Mouse (Mus musculus) thymus, postnatal 25 days (tissue): ENCODE measurements around the gene Med13l.

Source experiments
- DNase-seq: peaks from one replicate; pipeline ENCODE4 v3.0.0; 2022

Med13l gene

DNA sequence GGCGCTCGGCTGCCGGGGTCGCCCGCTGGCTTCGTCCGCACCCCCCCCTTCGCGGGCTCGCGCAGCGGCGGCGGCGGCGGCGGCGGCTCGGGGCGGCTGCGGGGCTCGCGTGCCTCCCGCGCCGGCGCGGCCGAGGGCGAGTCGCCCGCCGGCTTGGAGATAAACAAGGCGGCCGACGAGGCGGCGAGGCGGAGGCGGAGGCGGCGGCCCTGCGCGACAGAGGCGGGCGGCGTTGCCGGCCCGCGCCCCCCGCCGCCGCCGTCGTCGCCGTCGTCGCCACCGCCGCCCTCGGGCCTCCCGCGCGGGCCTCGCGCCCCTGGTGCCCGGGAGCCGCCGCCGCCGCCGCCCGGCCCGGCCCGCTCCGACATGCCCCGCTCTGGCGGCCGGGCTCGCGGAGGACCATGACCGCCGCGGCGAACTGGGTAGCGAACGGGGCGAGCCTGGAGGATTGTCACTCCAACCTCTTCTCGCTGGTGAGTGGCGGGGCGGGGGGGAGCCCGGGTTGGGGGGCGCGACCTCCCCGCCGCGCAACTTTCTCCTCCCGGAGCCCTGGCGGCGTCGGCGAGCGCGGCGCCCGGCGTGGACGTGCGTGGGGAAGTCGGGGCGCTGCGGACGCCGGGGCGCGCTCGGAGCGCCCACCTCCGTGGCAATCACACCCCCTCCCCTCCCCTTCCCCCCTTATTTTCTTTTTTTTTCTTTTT, at the start of gene Med13l:
TSS of gene Med13l (plus strand) at position 295 of the 701 bp plus-strand sequence.
- peak; percentile 80 for DNase-seq

DNA sequence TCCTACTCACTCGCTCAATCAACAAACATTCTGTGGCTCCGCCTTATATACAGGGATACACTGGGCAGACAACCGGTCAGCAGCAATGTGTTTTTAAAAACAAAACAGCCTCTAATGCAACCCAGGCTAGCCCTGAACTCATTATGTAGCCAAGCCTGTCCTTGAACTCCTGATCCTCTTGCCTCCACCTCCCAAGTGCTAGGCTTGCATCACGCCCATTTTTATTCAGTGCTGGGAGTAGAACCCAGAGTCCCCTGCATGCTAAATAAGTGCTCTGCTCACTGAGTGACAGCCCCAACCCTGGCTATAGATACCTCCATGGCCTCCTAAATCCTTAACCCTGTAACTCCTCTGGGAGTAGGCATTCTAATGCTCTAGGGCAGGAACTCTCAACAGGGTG, 49.5 kb upstream of the Med13l start:
- DNase-seq: no peak

DNA sequence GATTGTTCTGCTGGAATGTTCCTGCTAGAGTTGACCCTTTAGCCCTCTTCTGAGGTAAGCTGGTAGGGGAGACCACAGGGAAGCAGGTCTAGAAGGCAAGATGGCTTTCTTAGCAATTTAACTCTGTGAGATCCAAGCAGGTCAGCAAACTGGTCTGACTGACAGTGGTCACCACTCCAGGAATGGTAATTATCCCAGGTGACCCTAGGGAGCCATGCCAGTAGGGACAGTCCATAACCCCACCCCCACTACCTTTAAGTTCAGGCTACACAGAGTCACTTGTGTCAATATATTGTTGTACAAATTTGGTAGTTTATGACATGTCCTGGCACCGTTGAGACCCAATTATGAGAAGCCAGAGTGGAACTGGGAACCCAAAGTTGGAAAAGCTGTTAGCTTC, 47.5 kb upstream of the Med13l start:
- DNase-seq: no peak

DNA sequence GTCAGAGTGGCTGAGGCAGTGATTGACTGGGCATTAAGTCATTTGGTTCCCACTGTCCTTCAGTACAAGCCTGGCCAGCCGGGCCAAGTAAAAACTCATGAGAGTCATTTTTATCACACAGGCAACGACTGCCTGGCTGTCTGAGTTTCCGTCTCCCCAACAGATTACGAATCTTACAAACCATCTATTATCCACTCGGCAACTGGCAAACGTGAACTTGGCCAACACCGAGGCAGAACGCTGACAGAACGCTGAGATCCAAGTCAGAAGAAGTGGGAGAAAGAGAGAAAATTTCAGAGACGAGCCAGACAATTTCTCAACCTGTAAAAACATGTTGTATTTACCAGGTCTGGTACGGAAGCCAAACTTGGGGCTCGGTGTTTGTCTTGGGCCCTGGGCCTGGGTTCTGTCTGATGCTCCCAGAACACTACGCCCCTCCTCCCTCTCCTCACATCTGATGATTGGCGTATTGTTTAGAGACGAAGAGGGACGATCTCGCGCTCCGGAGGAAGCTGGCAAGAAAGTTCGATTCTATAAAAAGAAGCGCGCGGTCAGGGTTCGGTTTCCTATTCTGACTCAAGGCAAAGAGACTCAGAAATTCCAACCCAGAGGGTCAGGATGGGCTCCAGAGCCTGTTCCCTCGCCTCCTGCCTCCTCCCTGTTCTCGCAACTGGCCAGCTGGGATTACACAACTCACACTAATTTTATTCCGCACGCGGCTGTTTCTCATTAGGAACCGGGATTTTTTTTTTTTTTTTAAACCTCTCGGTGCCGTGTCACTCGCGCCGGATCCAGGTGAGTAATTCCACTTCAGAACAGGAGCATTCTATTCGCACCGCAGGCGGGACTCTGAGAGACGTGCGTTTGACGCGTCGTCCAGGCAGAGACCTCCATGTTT, 46.6 kb upstream of the Med13l start:
- DNase-seq: peak; percentile 25

DNA sequence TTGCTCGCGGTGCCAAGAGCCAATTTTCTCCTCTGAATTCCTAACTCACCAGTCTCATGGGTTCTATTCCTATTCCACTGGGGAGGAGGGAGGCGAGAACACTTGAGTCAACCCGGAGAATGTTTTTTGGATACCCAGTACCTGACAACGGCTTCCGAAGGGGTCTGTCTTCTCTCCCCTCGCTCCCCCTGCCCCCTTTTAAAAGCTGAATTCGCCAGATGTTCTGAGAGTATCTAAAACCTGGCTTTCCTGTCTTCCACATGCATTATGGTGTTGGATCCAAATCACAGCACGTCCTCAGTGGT, 46.0 kb upstream of the Med13l start:
- DNase-seq: no peak

DNA sequence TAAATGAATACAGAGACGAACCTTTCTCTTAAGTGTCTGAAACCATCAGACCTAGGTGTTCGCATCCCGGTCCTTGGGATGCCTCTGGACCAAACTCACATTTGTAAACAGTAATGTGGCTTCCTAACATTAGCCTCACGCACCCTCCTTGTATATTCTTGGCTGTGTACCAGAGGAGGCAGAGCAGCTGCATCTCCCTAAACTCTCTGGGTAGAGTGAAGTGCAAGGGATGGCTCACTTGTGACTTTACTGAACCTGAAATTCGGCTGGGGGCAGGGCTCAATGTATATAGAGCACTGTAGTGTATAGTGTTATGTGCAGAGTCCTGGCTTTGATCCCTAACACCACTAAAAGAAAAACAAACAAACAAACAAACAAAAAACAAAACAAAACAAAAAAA, 45.6 kb upstream of the Med13l start:
- no peak for DNase-seq

DNA sequence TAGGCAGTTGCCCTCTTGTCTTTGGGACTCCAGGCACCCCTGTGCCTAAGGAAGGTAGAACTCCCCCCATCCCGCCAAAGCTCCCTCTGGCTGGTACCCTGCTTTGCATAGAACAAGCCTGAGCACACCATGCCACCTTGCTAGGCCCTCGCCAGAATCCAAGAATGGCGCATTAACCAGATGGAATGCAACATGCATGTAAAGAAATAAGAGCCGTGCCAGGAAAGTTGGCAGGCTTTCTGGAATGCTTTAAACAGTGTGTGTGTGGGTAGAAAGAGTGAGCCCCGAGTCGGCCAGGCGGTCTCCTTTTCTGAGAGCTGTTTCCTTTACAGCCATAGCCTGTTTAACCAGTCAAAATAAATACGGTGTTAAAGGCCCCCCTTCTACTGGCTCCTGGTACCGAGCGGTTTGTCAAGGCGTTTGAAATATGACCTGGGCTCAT, 45.2 kb upstream of the Med13l start:
- DNase-seq: no peak

DNA sequence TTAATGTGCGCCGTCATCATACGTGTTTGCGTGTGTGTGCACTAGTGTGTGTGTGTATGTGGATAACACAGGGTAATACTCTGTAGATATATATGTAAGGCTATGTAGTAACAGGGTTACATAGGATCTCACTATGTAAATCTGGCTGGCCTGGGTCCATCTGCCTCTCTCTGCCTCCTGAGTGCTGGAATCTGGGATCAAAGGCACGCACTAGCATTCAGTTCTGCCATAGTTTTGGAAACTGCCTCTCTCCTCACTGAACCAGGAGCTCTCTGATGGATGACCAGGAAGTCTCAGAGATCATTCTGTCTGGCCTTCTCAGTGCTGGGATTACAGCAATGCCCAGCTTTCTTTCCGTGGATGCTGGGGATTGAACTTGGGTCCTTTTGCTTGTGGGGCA, 44.4 kb upstream of the Med13l start:
- no peak for DNase-seq

DNA sequence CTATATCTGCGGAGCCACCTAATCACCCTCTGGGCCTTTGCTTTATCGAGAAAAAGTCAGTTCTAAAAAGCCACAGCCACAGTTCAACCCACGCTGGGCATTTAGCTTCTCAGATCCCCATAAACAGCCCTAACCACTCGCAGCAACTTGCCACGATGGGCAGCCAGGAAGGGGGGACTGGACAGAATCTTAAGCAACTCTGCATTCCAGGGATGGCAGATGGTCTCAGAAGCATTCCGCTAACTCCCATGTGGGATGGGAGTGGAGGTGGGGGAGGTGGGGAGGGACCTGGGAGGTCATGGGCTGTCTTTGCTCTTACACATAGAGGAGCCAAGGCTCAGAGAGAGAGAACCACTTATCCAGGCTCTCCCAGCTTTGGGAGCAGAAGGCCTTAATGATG, 44.0 kb upstream of the Med13l start:
- no peak for DNase-seq

DNA sequence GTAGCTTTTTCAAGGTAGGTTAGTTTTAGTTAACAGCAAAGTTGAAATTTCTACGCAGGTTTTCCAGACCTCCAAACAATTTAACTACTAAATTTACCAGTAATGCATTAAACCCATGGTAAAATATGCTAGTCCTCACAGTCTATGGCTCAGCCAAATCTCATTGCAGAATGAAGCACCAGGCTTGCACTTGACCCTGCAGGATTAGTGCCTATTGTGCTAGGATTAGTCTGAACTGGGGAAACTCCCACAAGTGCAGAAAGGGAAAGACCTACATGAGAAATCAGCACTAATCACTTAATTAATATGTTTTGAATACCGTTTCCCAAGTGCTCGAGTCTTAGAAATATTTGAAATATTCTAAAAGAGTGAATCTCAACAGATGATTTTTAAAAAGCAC, 40.0 kb upstream of the Med13l start:
- no peak for DNase-seq

DNA sequence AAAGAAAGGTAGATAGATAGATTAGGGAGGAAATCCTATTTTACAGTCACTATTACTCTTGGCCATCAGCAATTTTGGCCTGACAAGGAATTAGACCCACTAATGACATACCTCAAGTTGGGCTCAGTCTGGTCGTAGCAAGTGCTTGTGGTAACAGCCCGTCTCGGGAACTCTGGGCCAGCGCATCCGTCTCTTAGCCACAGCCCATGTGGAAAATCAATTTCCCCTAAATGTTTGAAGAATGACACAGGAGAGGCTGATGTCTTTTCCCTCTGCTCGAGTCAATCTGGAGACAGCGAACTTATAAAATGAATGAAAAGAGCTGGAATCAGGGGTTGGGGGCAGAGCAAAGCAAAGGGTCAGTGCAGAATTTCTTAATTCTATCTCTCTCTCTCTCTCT, 36.1 kb upstream of the Med13l start:
- no peak for DNase-seq

DNA sequence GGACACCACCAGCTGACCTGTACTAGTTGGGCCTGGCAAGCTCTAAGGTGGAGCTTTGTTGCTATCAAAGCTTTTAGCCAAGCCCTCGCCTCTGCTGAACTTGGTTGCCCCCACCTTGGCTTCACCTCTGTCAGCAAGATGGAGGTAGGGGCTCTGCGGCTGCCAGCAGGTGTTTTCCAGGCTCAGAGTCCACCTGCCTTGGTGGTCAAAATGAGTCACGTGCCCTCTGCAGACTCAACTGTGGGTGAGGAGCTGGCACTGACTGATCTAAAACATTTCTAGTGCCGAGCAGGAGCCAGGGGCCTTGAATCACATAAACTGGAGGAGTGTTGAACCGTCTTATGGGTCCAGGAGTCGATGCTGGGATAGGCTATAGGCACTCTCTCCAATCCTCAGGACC, 34.8 kb upstream of the Med13l start:
- no peak for DNase-seq

DNA sequence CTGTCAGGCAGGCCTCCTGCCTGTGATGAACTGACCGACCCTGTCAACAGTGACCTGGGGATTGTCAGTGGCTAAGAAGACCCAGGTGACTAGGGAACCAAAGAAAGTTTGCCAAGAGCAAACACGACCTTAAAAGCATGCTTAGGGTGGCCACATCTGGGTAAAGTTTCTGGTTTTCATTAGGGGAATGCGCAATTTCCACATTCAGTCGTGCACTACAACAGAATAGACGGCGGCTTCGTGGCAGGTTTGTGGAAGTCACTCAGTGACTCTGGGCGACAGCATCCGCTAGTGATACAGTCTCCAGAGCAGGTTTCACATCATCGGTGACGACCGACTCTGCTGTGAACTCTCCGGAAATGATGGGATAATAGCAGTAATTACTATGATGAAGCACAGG, 34.0 kb upstream of the Med13l start:
- DNase-seq: no peak

DNA sequence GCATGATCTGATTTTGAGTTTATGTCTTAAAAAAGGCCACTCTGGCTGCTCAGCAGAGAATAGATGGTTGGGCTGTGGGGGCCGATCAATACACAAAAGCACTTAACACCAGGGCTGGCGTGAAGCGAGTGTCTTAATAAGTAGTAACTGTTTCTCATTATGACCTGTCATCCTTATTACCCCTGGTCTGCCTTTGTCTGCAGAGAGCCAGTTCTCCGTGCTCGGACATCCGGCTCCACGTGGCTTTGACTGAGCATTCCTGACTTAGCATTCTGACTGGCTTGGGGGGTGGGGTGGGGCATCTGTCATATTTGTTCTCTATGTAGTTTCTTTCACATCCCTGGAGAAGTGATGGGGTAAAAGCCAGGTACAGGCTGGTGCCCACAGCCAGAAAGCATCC, 31.2 kb upstream of the Med13l start:
- no peak for DNase-seq

DNA sequence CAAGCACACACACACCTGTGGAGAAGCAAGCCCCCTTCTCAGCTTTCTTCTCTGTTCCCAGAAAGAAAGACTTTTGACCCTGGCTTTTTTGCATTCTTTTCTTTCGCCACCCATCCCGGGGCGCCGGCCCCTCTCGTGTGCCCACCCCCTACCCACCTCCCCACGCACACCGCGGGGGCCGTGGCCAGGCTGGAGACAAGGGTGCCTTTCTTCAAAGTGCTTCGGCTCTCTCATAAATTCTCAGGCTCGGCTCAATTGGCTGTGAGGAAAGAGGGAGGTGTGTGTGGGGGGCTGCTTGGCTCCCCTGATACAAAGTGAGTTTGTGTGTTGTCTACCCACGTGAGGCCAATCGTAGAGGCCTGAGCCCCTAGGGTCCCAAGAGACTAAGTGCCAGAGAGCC, 28.4 kb upstream of the Med13l start:
- DNase-seq: no peak

DNA sequence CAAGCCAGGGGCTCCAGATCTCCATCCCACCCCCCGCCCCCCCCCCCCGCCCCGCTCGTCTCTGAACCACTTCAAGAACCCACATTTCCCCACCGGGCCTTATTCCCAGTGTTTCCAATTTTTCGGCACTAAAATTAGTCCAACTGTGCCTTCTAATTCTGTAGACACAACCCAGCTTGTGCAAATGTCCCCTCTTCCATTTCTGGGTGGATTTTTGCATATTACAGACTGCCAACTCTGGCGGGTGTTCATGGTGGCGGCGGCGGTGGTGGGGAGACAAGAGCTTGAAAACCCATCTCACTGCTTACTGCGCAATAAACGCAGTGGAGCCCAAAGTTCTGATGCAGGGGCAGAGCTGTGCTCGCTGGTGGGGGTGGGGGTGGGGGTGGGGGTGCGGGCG, 27.8 kb upstream of the Med13l start:
- no peak for DNase-seq

DNA sequence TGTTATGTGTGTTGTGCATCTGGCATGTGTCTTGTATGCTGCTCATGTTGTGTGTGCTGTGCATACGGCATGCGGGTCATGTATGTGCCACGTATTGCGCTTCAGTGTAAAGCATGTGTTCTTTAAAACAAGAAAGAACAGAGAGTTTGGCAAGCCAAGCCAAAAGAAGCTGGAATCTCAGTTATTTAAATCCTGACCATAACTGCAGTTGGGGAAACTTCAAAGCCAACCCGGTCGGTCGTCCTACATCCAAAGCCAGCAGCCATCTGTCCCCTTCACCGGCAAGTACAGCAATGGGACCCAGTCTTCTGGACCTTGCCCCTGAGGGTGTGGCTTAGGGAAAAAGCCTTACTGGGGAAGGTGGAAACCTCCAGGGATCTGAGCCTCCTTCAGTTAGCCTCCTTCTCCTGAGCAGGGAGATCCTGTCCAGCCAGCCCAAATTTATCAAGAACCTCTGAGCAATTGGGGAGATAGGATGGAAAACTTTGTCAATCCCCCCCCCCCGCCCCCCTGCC, 26.0 kb upstream of the Med13l start:
- no peak for DNase-seq

DNA sequence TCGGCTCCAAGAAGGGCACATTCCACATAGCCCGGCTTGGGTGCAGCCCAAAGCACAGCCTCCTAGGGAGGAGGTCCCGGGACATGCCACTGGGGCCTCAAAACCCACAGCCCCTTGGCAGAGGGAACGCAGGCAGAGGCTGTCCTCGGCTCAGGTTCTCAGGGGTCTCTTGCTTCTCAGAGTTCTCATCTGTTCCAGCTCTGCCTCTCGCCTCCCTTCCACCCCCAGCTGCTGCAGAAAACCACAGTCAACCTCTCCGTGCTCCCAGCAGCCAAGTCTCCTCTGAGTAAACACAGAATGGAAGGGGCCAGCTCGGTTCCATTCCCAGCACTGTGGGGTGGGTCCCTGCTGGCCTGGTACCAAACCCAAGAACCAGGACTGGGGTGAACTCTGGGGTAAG, 25.3 kb upstream of the Med13l start:
- no peak for DNase-seq

DNA sequence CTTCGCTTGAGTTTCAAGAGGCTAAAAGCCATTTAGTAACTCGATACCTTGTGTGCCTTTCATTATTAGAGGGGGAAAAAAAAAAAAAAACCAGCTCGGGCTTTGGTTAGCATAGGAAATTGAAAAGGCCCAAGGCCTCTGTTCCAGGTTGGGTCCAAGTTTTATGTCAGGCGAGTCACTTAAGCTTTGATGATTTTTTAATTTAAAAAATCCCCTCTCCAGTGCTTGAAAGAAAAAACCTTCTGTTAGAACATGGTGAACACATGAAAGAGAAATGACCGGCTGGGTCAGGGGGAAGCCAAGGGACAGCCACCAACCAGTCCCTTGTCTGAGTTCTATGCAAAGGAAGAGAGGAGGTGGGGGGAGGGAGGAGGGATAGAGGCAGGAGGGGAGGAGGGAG, 22.0 kb upstream of the Med13l start:
- DNase-seq: no peak

DNA sequence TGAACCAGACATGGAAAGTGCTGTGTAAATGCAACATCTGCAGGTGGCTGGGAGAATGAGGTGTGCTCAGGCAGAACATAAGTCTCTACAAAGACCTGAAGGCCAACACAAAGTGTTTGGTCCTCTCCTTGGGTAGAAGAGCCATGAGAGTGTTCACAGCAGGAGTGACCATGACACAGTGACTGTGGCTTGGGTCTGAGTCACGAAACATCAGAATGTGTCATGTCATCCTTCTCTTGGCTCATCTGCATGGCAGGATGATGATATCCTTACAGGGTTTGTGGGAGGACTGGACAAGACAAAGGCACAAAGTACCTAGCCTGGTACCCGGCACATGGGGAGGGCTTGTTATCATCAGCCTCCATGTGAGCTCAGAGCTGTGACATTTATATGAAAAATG, 16.7 kb upstream of the Med13l start:
- DNase-seq: no peak

DNA sequence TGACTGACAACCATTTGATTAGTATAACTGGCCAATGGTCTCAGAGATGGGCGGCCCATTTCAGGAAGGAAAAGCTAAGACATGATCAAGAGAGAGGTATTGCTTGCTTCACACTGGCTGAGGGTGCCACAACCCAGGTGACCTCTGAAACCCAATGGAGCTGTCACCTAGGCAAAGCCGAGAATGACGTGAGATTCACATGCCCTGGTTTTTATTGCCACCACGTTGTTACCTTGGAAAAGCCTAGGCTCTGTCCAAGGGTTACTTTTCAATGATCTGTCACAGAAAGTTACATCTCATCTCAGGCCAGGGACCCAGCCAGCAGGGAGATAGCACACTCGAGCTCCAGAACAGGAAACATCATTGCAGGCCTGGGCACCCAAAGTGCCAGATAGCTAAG, 10.0 kb upstream of the Med13l start:
- no peak for DNase-seq

DNA sequence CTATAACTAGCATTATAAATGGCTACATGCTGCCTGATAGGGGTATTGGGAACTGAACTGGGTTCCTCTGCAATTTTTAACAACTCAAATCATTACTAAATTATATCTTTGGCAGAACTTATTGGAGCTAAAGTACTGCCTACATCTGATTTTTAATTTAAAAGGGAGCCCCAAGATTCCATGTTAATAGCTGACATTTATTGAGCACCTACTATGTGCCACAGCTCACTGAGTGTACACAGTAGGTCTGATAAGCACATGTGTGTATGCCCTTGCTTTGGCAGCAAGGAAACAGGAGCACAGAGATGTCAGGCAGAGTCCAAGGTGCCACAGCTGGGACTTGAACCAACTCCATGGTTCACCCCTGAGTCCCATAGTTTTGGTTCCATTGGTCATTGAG, 7.2 kb upstream of the Med13l start:
- DNase-seq: no peak

DNA sequence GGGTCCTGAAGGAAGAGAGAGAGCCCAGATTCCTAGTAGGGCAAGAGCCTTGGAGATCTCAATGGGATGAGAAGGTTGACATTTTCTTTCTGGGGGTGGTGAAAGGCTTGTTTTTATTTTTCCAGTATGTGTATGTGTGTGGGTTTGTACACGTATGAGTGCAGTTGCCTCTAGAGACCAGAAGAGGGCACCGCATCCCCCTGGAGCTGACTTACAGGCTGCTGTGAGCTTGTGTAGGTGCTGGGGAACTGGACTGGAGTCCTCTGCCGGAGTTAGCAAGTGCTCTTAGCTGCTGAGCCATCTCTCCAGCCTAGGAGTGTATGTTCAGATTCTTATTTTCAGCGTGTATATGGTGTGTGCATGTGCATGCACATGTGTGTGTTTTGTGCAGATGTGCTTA, 5.2 kb upstream of the Med13l start:
- DNase-seq: no peak

DNA sequence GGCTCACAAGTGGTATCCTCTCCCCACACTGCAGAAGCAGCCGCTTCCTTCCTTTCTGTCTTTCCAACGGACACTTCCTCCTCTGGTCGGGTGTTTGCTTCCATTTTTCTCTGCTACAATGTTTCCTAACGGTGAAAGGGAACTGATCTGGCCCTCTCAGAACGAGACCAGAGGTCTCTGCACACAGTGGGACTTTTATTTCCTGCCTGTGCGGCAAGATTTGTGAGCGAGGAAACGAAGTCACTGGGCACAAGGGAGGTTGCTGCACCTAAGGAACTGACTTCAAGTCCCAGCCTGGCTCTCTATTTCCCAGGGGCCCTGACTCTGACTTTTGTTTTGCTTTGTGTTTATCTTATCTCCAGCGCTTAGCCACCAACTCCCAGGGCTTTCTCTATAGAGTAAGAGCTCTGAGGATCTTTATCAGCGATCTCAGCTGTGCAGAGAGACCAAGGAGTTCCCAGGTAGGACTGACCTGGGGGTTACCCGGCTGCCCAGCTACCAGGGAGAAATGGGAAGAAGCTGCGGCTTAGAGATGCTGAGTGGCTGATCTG, 4.0 kb upstream of the Med13l start:
- DNase-seq: no peak
